Mouse (Mus musculus) right cerebral cortex, postnatal 14 days (tissue): ENCODE measurements at regions not wholly inside any gene's neighbourhood (a gene's known extent, or its start where the extent isn't known, plus 50 kb on each side); places are given as distances from the start of the nearest gene placed in this dataset.
"Not testable (repeated sequence)": the region's sequence is repeated elsewhere in the genome, so short reads cannot be mapped to it uniquely, and the experiment has no call there.

ENCODE experiments used
- DNase-seq: peaks from one replicate; pipeline ENCODE4 v3.0.0; 2022

DNA sequence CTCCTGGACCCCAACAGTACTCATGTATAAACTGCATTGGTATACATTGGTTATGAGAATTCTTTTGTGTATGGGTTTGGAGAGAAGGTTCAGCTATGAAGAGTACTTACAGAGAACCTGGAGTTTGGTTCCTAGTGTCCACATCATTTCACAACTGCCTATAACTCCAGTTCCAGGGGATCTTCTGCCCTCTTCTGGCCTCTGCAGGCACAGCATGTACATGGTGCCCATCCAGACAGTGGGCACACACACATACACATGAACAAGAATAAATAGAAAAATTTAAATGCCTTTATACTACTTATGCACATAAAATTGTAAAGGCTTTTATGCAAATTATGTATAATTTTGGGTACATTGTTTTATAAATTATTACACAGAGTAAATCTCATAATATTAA lies 59.9 kb upstream of the Spon1 start:
- DNase-seq: no peak

DNA sequence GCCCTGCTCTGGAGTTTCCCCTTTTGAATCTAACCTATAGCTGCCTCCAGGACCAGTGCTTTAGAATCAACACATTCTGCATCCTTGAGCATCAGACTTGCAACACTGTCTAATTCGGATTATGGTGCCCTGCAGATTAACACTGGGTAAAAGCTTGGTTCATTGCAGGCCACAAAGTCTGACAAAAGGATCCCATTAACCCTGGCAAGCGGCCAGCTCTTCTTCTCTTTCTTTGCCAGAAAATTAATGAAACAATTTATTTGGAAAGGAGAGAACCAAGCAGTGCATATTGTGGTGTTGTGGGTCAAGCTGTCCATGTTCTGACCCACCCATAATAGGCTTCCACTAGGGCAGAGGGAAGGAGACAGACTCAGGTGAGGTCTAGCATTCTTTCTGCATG lies 58.2 kb upstream of the Spon1 start:
- DNase-seq: no peak

DNA sequence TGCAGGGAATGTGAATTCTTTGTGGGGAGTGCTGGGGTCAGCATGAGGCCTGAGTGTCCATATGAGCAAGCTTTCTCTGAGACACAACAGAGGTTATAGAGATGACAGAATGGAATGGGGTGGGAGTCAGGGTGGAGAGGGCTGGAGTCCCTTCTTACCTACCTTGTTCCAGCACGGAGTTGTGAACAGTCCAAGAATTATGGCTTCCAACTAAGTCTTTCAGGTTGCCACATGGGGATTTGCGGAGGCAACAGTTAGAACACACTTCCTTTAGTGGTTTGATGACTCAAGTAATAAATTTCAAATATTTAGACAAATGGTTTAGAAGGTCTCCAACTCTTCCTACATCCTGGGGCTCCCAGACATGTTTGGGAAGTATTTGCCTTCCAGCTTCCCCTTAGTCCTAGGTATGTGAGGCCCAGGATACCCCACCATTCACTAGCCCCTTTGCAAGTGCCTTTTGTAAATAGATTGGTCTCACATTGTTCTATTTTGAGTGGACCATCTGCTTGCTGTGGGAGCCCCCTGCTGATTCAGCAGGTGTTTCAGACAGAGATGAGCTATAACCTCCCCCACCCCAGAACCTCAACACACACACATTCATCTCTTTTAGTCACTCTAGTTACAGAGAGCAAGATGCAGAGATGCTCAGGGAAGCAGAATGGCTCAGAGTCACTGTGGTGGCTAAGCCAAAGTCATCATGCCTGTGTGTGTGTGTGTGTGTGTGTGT lies 55.1 kb upstream of the Spon1 start:
- no peak for DNase-seq

DNA sequence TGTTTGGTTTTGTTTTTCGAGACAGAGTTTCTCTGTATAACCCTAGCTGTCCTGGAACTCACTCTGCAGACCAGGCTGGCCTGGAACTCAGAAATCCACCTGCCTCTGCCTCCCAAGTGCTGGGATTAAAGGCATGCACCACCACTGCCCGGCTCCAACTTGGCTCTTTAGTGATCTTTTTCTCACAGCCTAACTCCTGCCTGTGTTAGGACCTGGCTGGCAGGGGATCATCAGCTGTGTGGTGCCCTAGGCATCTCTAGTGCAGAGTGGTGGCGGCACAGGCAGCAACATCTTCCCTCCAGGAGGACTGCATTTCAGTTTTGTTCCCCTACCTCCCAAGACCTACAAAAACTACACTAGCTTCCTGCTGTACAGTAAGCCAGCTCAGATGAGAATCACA lies 54.4 kb upstream of the Spon1 start:
- not testable (repeated sequence) for DNase-seq
